Mouse (Mus musculus) erythroblast, embryonic 14.5 days (primary cell): ENCODE data around the gene Hcrt. TPM values are rescaled to one million over a fixed set of nuclear protein-coding genes. Genes with fewer than 3 reads are reported as not detected.

Experiments used
- H3K27me3 ChIP-seq: 2 replicates; pipeline ENCODE4 v1.6.1; 2012; ENCODE audit warnings: inconsistent platforms; ENCODE audit not compliant: control insufficient read depth
- H3K36me3 ChIP-seq: 2 replicates; pipeline ENCODE4 v1.6.1; 2012; ENCODE audit warnings: mild to moderate bottlenecking, inconsistent platforms; ENCODE audit not compliant: control insufficient read depth
- H3K4me1 ChIP-seq: 2 replicates; pipeline ENCODE4 v1.6.1; 2012; ENCODE audit warnings: inconsistent platforms; ENCODE audit not compliant: control insufficient read depth
- H3K4me3 ChIP-seq: replicated peaks from 2 replicates; pipeline ENCODE3; 2012; ENCODE audit warnings: moderate library complexity, mild to moderate bottlenecking, inconsistent platforms
- H3K9me3 ChIP-seq: 2 replicates; pipeline ENCODE4 v1.6.1; 2012; ENCODE audit warnings: low read length, inconsistent platforms, mixed read lengths; ENCODE audit not compliant: control insufficient read depth
- GATA1 ChIP-seq: IDR thresholded peaks from 2 replicates; pipeline ENCODE4 v1.6.1; 2012; ENCODE audit warnings: low read length, inconsistent platforms, mixed read lengths
- TAL1 ChIP-seq: IDR thresholded peaks from 3 replicates; pipeline ENCODE4 v1.6.1; 2012; ENCODE audit warnings: low read length, inconsistent platforms, mixed read lengths
- polyA plus RNA-seq: library from polyadenylated mRNA; stranded (reverse); fragments of >175 nt; gene quantifications from 2 replicates; pipeline ENCODE4 v1.2.3, GENCODE M21; 2012

Gene Hcrt
- polyA plus RNA-seq, result not detected in 2 replicates

GRCm38 (mm10) chr11:100762831-100763230 is at the start of gene Hcrt:
Hcrt (minus strand) TSS chr11:100762931.
- TF ChIP-seq GATA1 (no peak), TAL1 (no peak)
- H3K9me3 ChIP-seq, result peaks cover 4% of the 10 kb centered on the region; the same call in 1 of the 2 replicates
- H3K36me3 ChIP-seq, result no peaks in the 10 kb centered on the region; the same call in 1 of the 2 replicates
- H3K4me3 ChIP-seq, result peak within 1 kb of the TSS; percentile 60
- peaks cover 23% of the 10 kb centered on the region for H3K4me1 ChIP-seq
- peaks cover 53% of the 10 kb centered on the region for H3K27me3 ChIP-seq

GRCm38 (mm10) chr11:100811132-100811531 is 48.4 kb upstream of the Hcrt start:
- H3K4me1 ChIP-seq, result peaks cover 19% of the 10 kb centered on the region
- no peaks in the 10 kb centered on the region for H3K27me3 ChIP-seq
- H3K4me3 ChIP-seq, result no peak overlapping the region
- peaks cover 40% of the 10 kb centered on the region for H3K36me3 ChIP-seq
- TF ChIP-seq GATA1, result no peak
- TF ChIP-seq TAL1, result no peak
- H3K9me3 ChIP-seq, result peaks cover 14% of the 10 kb centered on the region

DNA sequence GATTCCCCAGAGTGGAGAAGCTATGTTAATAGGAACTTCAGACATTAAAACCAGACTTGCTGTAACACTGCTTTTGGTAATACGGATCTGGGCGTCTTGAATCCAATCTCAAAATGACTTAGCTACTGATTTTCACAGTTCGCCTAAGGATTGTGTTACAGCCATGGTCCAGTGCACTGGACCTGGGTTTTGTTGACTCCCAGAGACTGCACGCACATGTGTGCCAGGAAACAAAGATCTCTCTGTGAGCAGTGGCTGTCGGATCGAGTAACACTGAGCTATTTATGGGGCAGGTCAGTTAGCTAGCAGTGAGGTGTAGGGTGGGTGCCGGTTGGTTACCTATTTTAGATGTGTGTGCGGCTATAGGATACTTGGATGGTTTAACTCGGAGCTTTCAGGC is 47.8 kb upstream of the Hcrt start:
- Histone ChIP-seq H3K27me3 (no peaks in the 10 kb centered on the region), H3K36me3 (peaks cover 45% of the 10 kb centered on the region), H3K4me1 (peaks cover 13% of the 10 kb centered on the region), H3K9me3 (peaks cover 14% of the 10 kb centered on the region), H3K4me3 (no peak overlapping the region)
- TF ChIP-seq GATA1 (no peak), TAL1 (no peak)

GRCm38 (mm10) chr11:100806380-100807305 is 43.9 kb upstream of the Hcrt start:
- no peak for TF ChIP-seq TAL1
- no peak for TF ChIP-seq GATA1
- H3K27me3 ChIP-seq, result no peaks in the 10 kb centered on the region
- H3K4me3 ChIP-seq, result no peak overlapping the region
- peaks cover 76% of the 10 kb centered on the region for H3K36me3 ChIP-seq
- H3K9me3 ChIP-seq, result peaks cover 10% of the 10 kb centered on the region
- no peaks in the 10 kb centered on the region; the same call in 1 of the 2 replicates for H3K4me1 ChIP-seq

- no peaks in the 10 kb centered on the region for H3K27me3 ChIP-seq
- H3K4me3 ChIP-seq, result no peak overlapping the region
- peaks cover 3% of the 10 kb centered on the region for H3K9me3 ChIP-seq
- no peak for TF ChIP-seq TAL1
- TF ChIP-seq GATA1, result no peak
- H3K36me3 ChIP-seq, result peaks cover 75% of the 10 kb centered on the region
- no peaks in the 10 kb centered on the region; the same call in 1 of the 2 replicates for H3K4me1 ChIP-seq
These were observed 42.8 kb upstream of the Hcrt start for GRCm38 (mm10) chr11:100805535-100805934.

- Histone ChIP-seq H3K9me3 (peaks cover 3% of the 10 kb centered on the region), H3K4me3 (no peak overlapping the region), H3K36me3 (peaks cover 84% of the 10 kb centered on the region), H3K4me1 (no peaks in the 10 kb centered on the region; the same call in 1 of the 2 replicates), H3K27me3 (no peaks in the 10 kb centered on the region)
- TF ChIP-seq GATA1 (no peak), TAL1 (no peak)
These were observed 41.7 kb upstream of the Hcrt start for GRCm38 (mm10) chr11:100804409-100804808.

DNA sequence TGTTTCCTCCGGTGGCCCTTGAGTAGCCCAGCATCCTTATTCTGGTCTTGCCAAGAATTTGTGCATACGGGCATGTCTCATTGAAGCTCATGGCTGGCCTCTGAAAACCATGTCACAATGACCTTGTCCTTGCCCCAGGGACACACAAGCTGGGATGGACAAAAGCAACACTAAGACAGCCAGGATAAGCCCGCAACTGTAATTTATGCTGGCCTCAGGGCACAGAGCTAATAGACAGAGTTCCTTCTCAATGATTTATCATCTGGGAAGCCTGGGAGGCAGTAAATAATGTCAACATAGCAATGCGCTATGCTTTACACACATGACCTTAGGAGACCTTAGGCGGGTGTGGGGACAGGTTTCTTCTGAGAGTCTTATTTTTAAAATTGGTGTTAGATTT is 36.7 kb upstream of the Hcrt start:
- H3K27me3 ChIP-seq, result no peaks in the 10 kb centered on the region
- peaks cover 3% of the 10 kb centered on the region for H3K9me3 ChIP-seq
- H3K36me3 ChIP-seq, result peaks cover 89% of the 10 kb centered on the region
- TF ChIP-seq GATA1, result no peak
- no peaks in the 10 kb centered on the region for H3K4me1 ChIP-seq
- H3K4me3 ChIP-seq, result no peak overlapping the region

- Histone ChIP-seq H3K27me3 (no peaks in the 10 kb centered on the region), H3K4me3 (no peak overlapping the region), H3K36me3 (peaks cover 81% of the 10 kb centered on the region), H3K9me3 (no peaks in the 10 kb centered on the region), H3K4me1 (no peaks in the 10 kb centered on the region)
- TF ChIP-seq GATA1 (no peak), TAL1 (no peak)
These were observed 33.9 kb upstream of the Hcrt start for GRCm38 (mm10) chr11:100796585-100796984.

DNA sequence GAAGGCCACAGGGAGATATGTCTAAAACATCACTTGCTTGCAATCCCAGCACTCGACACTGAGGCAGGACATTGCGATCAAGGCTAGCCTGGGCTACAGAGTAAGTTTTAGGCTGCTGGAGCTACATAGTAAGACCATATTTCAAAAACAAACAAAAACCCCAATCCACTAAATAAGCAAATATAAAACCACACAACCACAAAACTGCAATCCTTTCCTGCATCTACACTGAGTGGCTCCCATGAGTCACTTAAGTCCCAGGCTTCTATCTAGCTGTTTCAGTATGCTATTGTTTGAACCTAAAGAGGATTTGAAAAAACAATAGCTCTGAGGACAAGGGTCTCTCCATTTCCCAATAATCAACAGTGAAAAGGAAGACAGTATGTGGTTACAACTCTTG is 32.7 kb upstream of the Hcrt start:
- Histone ChIP-seq H3K27me3 (no peaks in the 10 kb centered on the region), H3K4me3 (no peak overlapping the region), H3K9me3 (no peaks in the 10 kb centered on the region), H3K36me3 (peaks cover 83% of the 10 kb centered on the region), H3K4me1 (no peaks in the 10 kb centered on the region)
- TF ChIP-seq GATA1, result no peak
- no peak for TF ChIP-seq TAL1
